Comparison of ENCODE assay signal across 30 mouse cellular contexts in the genomic region with DNA sequence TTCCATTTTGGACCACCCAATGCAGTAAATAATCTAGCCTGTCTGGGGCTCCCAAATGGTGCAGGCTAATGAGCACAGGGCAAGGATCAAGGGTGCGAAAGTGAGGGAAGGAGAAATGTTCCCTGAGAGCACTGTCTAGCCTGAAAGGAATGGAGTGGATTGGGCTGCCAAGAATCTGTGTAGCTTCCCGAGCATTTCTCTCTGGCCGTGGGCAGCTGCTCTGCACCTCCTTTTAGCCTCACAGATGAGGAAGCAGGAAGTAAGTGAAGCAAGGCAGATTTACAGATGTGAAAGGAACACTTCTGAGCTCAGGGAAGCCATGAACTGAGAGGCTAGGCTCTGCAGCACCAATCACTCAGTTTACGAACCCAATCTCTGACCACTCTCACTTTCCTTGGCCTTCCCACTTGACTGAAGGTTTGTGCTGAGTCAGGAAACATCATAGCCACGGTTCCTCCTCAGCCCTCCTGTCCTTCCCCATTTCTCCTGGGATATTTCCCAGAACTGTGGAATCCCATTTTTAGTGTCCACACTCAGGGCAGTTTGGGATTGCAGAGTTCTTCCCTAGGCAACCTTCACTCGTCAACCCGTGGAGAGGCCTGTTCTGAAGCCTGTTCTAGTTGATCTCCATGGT. TPM values are rescaled to one million over a fixed set of nuclear protein-coding genes. Genes with fewer than 3 reads are reported as not detected.
DNase-seq lines count a peak whose midpoint lies in the region; ATAC-seq and TF ChIP-seq lines count a peak whose summit lies in the region.
"Had no signal": no experiment of that assay in that cellular context is flagged by ENCODE, and none has a peak within 500 bp of the region (broad histone marks: within the 10 kb centered on the region; RNA-seq: fewer than 3 reads in every experiment).

No protein-coding gene starts in this region.

- H3K27me3 ChIP-seq in embryonic facial prominence, embryonic 10.5 days (replicated peaks; ENCODE audit: low read depth, poor library complexity, severe bottlenecking): no peaks in the 10 kb centered on the region
- H3K27me3 ChIP-seq: embryonic facial prominence, embryonic 13.5 days; forebrain, embryonic 12.5 days; forebrain, embryonic 15.5 days; heart, embryonic 13.5 days had no signal

- H3K9me3 ChIP-seq in embryonic facial prominence, embryonic 10.5 days: no peaks in the 10 kb centered on the region
- H3K9me3 ChIP-seq: embryonic facial prominence, embryonic 13.5 days; forebrain, embryonic 12.5 days; forebrain, embryonic 15.5 days; heart, embryonic 10.5 days; heart, embryonic 13.5 days had no signal

- 81% methylated on average over 7 of the region's 7 CpGs for WGBS in embryonic facial prominence, embryonic 10.5 days

- H3K27ac ChIP-seq in left cerebral cortex, adult 2 months: peak overlapping the region; percentile 48; the same call in 1 of the 2 replicates
- H3K27ac ChIP-seq in embryonic facial prominence, embryonic 10.5 days (replicated peaks): no peak overlapping the region
- H3K27ac ChIP-seq: embryonic facial prominence, embryonic 13.5 days; forebrain, embryonic 12.5 days; forebrain, embryonic 15.5 days; gastrocnemius, adult 2 months; heart, adult 2 months; heart, embryonic 10.5 days; heart, embryonic 13.5 days; hindbrain, embryonic 14.5 days; hindbrain, postnatal 0 days had no signal

- H3K36me3 ChIP-seq in embryonic facial prominence, embryonic 10.5 days (replicated peaks): no peaks in the 10 kb centered on the region
- H3K36me3 ChIP-seq: embryonic facial prominence, embryonic 13.5 days; forebrain, embryonic 12.5 days; forebrain, embryonic 15.5 days; heart, embryonic 10.5 days; heart, embryonic 13.5 days had no signal

- no peak overlapping the region for H3K4me3 ChIP-seq in left cerebral cortex, adult 2 months
- H3K4me3 ChIP-seq in embryonic facial prominence, embryonic 10.5 days: no peak overlapping the region
- H3K4me3 ChIP-seq: embryonic facial prominence, embryonic 13.5 days; erythroblast, embryonic 14.5 days; forebrain, embryonic 12.5 days; forebrain, embryonic 15.5 days; gastrocnemius, adult 2 months; heart, adult 2 months; heart, embryonic 10.5 days; heart, embryonic 13.5 days had no signal

- peak; percentile 79 for ATAC-seq in frontal cortex, adult (ENCODE audit: low TSS enrichment)
- ATAC-seq: activated CD4-positive, CD25-positive, alpha-beta regulatory T cell, adult 4 months; forebrain, embryonic 15.5 days; hindbrain, postnatal 0 days; inflammation-experienced regulatory T-cells, adult 6 months had no signal

- intact Hi-C loops in left cerebral cortex, adult 2 months (cut with DNase I): loop anchor here (2.0 kb wide), 1 partner anchor 41 kb away; a partner anchor contains a TSS
- intact Hi-C loops in left cerebral cortex, postnatal 36 days (cut with DNase I): no loop called here

- no peak for DNase-seq in frontal cortex, postnatal 14 days (ENCODE audit: low spot score in 2 of 2)
- DNase-seq in left cerebral cortex, adult 2 months (ENCODE audit: extremely low spot score in 1 of 2, low spot score in 2 of 2): no peak
- no peak for DNase-seq in left cerebral cortex, postnatal 36 days (ENCODE audit: low spot score in 2 of 2)
- DNase-seq in A20 (ENCODE audit: low read depth, low spot score): peak; percentile 17
- DNase-seq in brain, adult 2 months (ENCODE audit: low read depth, low spot score): peak; percentile 66
- no peak for DNase-seq in cerebellum, adult 11-12 months
- DNase-seq in embryonic facial prominence, embryonic 10.5 days (ENCODE audit: low spot score): no peak
- DNase-seq: adrenal gland, adult 8-10 months; adrenal gland, postnatal 25 days; B cell, adult 2 months; cerebellum, adult 2 months; cerebellum, adult 9-11 months; cerebellum, postnatal 25 days; gastrocnemius, adult 2 months; gastrocnemius, postnatal 14 days; heart, adult 2 months; heart, postnatal 14 days; heart, postnatal 4 days had no signal

- no peaks in the 10 kb centered on the region for H3K4me1 ChIP-seq in embryonic facial prominence, embryonic 10.5 days
- H3K4me1 ChIP-seq: embryonic facial prominence, embryonic 13.5 days; forebrain, embryonic 12.5 days; forebrain, embryonic 15.5 days; heart, embryonic 10.5 days; heart, embryonic 13.5 days had no signal

- no peak for TF ChIP-seq CTCF in left cerebral cortex, adult 2 months (IDR thresholded peaks at IDR 0.05)

RNA-seq across cellular contexts. Expression of a gene that starts 40.3 kb away (rescaled TPM):
- 100 to 1,000 TPM; 274 to 277 TPM for total RNA-seq in left cerebral cortex, adult 2 months (2021)
- 100 to 1,000 TPM; 242 to 256 TPM for total RNA-seq in left cerebral cortex, postnatal 36 days (2021)
- polyA plus RNA-seq in embryonic facial prominence, embryonic 10.5 days (2016; fragmentation: Nextera tagmentation; extraction: Ambion mirVana): 0.57 and 0.72 TPM in 2 replicates
- total RNA-seq: common myeloid progenitor, adult 5-6 weeks had no signal
- polyA plus RNA-seq: activated CD4-positive, CD25-positive, alpha-beta regulatory T cell, adult 4 months; inflammation-experienced regulatory T-cells, adult 6 months had no signal

Comparison
In these comparisons a context has a peak if more than half of its experiments do, and no peak if none do; other contexts are left out.
1. DNase-seq: peak in A20 (single experiment) and brain, adult 2 months (single experiment); none in frontal cortex, postnatal 14 days (0 of 2), left cerebral cortex, adult 2 months (0 of 2), left cerebral cortex, postnatal 36 days (0 of 2), cerebellum, adult 11-12 months (single experiment) and embryonic facial prominence, embryonic 10.5 days (single experiment).